Mouse (Mus musculus): ENCODE data around the gene Mrpl14. TPM values are rescaled to one million over a fixed set of nuclear protein-coding genes. Genes with fewer than 3 reads are reported as not detected.

The Mrpl14 gene
- polyA plus RNA-seq, 1 experiment from 2014 or later = 163 TPM

DNA sequence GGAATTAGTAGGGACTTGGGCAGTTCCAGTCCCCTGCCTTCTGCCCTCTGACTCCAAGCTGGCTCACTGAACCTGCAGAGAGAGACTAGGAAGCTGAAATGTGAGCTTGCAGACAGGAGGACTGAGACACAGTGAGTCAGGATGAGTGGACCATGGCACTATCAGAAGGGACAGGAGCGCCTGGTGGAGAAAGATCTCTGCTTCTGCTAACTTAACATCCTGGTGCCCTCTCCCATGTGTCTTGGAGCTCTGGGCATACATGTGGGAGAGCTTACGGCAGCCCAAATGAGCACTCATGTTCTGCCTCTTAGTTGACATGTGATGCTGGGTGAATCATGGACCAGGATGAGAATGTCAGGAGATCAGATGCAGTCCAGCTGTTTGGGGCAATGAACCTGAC is 59.5 kb downstream of the Mrpl14 start:
- H3K9me3 ChIP-seq (ENCODE audit: control insufficient read depth, low read length) = no peaks in the 10 kb centered on the region
- no peaks in the 10 kb centered on the region for H3K27me3 ChIP-seq (ENCODE audit: control insufficient read depth, insufficient read depth, low read length)
- no peak for ATAC-seq (ENCODE audit: low FRiP score, low TSS enrichment)
- TF ChIP-seq EP300 (optimal IDR thresholded peaks at IDR 0.05) (no peak), CTCF (IDR thresholded peaks at IDR 0.05; ENCODE audit: low read depth) (no peak)
- no peak overlapping the region for H3K4me2 ChIP-seq (replicated peaks; ENCODE audit: low read depth)
- no peak overlapping the region for H3K4me3 ChIP-seq (ENCODE audit: low read depth, low read length)
- no peak overlapping the region for H3K27ac ChIP-seq (replicated peaks)
- no peak overlapping the region for H3K9ac ChIP-seq (ENCODE audit: low read length)
- no peak for DNase-seq (ENCODE audit: low spot score)
- H3K36me3 ChIP-seq (ENCODE audit: control insufficient read depth, insufficient read depth, low read length) = no peaks in the 10 kb centered on the region
- 86% methylated on average over 2 of the region's 2 CpGs for WGBS
- H3K4me1 ChIP-seq (replicated peaks; ENCODE audit: control insufficient read depth, insufficient read depth) = no peaks in the 10 kb centered on the region; the same call in 1 of the 2 replicates

DNA sequence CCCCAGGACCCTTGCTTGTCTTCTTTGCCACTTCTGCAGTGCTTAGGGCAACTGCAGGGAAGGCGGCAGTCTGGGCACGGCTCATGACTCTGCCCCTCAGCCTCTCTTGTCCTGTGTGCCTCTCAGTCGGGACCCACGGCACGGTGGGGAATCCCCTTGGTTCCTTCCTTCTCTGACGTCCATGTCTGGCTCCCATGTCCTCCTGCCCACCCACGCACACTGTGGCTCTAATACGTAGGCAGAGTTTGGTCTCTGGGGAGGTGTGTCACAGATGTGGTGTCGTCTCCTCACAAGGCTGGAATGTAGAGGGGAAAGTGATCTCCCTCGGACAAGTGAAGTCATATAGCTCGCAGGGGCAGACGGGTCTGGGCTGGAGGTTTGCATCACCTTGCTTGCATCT is 60.6 kb downstream of the Mrpl14 start:
- WGBS = 53% methylated on average over 12 of the region's 12 CpGs
- DNase-seq (ENCODE audit: low spot score) = no peak

DNA sequence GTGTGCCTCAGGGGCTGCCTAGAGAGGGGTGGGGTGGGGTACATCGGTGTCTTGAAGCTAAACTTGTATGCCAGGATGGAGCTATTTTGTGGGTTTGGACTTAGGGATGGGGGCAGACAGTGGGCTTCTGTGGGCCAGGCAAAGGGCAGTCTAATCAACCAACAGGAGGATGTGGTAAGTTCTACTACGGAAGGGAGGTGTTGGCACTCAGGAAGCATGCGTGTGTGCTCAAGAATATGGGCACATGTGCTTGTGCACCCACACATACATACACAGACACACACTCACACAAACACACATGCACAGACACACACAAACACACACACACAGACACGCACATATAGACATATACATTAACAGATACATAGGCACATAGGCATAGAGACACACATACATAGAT is 61.2 kb downstream of the Mrpl14 start:
- Histone ChIP-seq H3K9me3 (ENCODE audit: control insufficient read depth, low read length) (no peaks in the 10 kb centered on the region), H3K4me1 (replicated peaks; ENCODE audit: control insufficient read depth, insufficient read depth) (no peaks in the 10 kb centered on the region; the same call in 1 of the 2 replicates), H3K27me3 (ENCODE audit: control insufficient read depth, insufficient read depth, low read length) (no peaks in the 10 kb centered on the region), H3K4me3 (ENCODE audit: low read depth, low read length) (no peak overlapping the region), H3K4me2 (replicated peaks; ENCODE audit: low read depth) (no peak overlapping the region), H3K36me3 (ENCODE audit: control insufficient read depth, insufficient read depth, low read length) (no peaks in the 10 kb centered on the region), H3K27ac (replicated peaks) (no peak overlapping the region), H3K9ac (ENCODE audit: low read length) (no peak overlapping the region)
- DNase-seq (ENCODE audit: low spot score) (no peak), ATAC-seq (ENCODE audit: low FRiP score, low TSS enrichment) (no peak)
- whole genome bisulfite sequencing = 89% methylated on average over 4 of the region's 4 CpGs
- TF ChIP-seq CTCF (IDR thresholded peaks at IDR 0.05; ENCODE audit: low read depth) (no peak), EP300 (optimal IDR thresholded peaks at IDR 0.05) (no peak)

More for the DNA sequence above, 60.6 kb downstream of the Mrpl14 start:
- no peak for ATAC-seq (ENCODE audit: low FRiP score, low TSS enrichment)
- TF ChIP-seq EP300 (optimal IDR thresholded peaks at IDR 0.05) (no peak), CTCF (IDR thresholded peaks at IDR 0.05; ENCODE audit: low read depth) (no peak)
- no peaks in the 10 kb centered on the region for H3K9me3 ChIP-seq (ENCODE audit: control insufficient read depth, low read length)
- no peak overlapping the region for H3K27ac ChIP-seq (replicated peaks)
- H3K4me1 ChIP-seq (replicated peaks; ENCODE audit: control insufficient read depth, insufficient read depth) = no peaks in the 10 kb centered on the region; the same call in 1 of the 2 replicates
- H3K9ac ChIP-seq (ENCODE audit: low read length) = no peak overlapping the region
- no peak overlapping the region for H3K4me2 ChIP-seq (replicated peaks; ENCODE audit: low read depth)
- no peak overlapping the region for H3K4me3 ChIP-seq (ENCODE audit: low read depth, low read length)
- H3K27me3 ChIP-seq (ENCODE audit: control insufficient read depth, insufficient read depth, low read length) = no peaks in the 10 kb centered on the region
- no peaks in the 10 kb centered on the region for H3K36me3 ChIP-seq (ENCODE audit: control insufficient read depth, insufficient read depth, low read length)

Other genes with a start within 250 kb of the Mrpl14 start
- 0.24 and 0.25 TPM in 2 replicates for gene Spats1, start 210.9 kb upstream of the Mrpl14 start, polyA plus RNA-seq (2015; fragmentation: Nextera tagmentation; extraction: Ambion mirVana)
- gene Aars2, start 179.5 kb upstream of the Mrpl14 start, polyA plus RNA-seq (2015; fragmentation: Nextera tagmentation; extraction: Ambion mirVana) = 5.7 and 6.1 TPM in 2 replicates
- 0.04 and 0.13 TPM in 2 replicates for gene Tcte1, start 162.9 kb upstream of the Mrpl14 start, polyA plus RNA-seq (2015; fragmentation: Nextera tagmentation; extraction: Ambion mirVana)
- gene Tmem151b, start 136.6 kb upstream of the Mrpl14 start, polyA plus RNA-seq (2015; fragmentation: Nextera tagmentation; extraction: Ambion mirVana) = 0.41 and 0.63 TPM in 2 replicates
- gene Nfkbie, start 130.6 kb upstream of the Mrpl14 start, polyA plus RNA-seq (2015; fragmentation: Nextera tagmentation; extraction: Ambion mirVana) = 1.6 and 2.0 TPM in 2 replicates
- gene Slc35b2, start 122.4 kb upstream of the Mrpl14 start, polyA plus RNA-seq (2015; fragmentation: Nextera tagmentation; extraction: Ambion mirVana) = 72.7 and 76.8 TPM in 2 replicates
- gene Hsp90ab1, start 113.1 kb upstream of the Mrpl14 start, polyA plus RNA-seq (2015; fragmentation: Nextera tagmentation; extraction: Ambion mirVana) = 715 and 750 TPM in 2 replicates
- gene Slc29a1, start 86.7 kb upstream of the Mrpl14 start, polyA plus RNA-seq (2015; fragmentation: Nextera tagmentation; extraction: Ambion mirVana) = 49.4 and 55.3 TPM in 2 replicates
- gene Mymx, start 84.2 kb upstream of the Mrpl14 start, polyA plus RNA-seq (2015; fragmentation: Nextera tagmentation; extraction: Ambion mirVana) = 1.2 and 1.5 TPM in 2 replicates
- 0.06 TPM in 2 replicates for gene Capn11, start 27.0 kb upstream of the Mrpl14 start, polyA plus RNA-seq (2015; fragmentation: Nextera tagmentation; extraction: Ambion mirVana)
- gene Tmem63b, start 583 bp downstream of the Mrpl14 start, polyA plus RNA-seq (2015; fragmentation: Nextera tagmentation; extraction: Ambion mirVana) = 40.9 and 45.0 TPM in 2 replicates
- gene 1600014C23Rik, start 47.5 kb downstream of the Mrpl14 start, polyA plus RNA-seq (2015; fragmentation: Nextera tagmentation; extraction: Ambion mirVana) = not detected in 2 replicates